Comparison of ENCODE assay signal across 8 mouse cellular contexts in the genomic region with DNA sequence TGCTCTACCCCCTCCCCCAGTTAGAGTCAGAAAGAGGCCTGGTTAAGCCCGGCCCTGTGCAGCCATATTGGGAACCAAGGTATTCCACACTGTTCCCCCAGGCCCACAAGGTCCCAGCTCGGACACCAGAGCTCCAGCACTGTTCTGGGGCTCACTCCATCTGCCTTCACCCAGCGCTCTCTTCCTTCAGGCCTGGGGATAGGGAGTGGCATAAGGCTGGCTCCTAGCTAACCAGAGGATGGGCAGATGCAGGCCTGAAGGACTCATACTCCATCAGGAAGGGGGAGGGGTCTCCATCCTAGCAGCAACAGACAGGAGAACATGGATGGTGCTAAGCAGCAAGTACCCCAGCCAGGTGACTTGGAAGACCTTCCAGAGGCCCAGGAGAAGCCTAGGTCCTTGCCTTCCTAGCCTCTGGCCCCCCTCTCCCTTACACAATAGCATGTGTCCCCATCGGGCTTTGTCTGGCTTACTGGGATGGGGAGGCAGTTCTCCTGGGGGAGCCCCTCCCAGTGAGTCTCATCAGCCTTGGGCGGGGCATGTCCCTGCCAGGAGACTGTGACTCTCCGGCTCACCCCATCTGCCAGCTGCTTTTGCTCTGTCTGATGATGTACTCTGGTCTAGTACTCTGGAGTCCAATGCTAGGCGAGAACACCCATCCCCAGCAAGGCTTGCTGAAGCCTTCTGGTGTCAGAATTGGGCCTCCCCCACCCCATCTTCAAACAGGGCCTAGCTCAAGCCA. TPM values are rescaled to one million over a fixed set of nuclear protein-coding genes. Genes with fewer than 3 reads are reported as not detected.
DNase-seq lines count a peak whose midpoint lies in the region; ATAC-seq and TF ChIP-seq lines count a peak whose summit lies in the region.

No protein-coding gene starts in this region.

- no peaks in the 10 kb centered on the region for H3K4me1 ChIP-seq in heart, adult 2 months (ENCODE audit: control insufficient read depth, insufficient read depth, low read length)
- H3K4me1 ChIP-seq in hindbrain, embryonic 16.5 days (ENCODE audit: control insufficient read depth, insufficient read depth, low read depth, low read length) = peaks cover 31% of the 10 kb centered on the region
- H3K4me1 ChIP-seq in neural tube, embryonic 12.5 days = peaks cover 38% of the 10 kb centered on the region

- peak; percentile 30 to 33 for DNase-seq in heart, adult 2 months
- no peak for DNase-seq in heart, postnatal 36 days
- peak; percentile 20 for DNase-seq in urinary bladder, adult 2 months (ENCODE audit: low spot score)
- no peak for DNase-seq in urinary bladder, postnatal 25 days (ENCODE audit: low spot score)
- no peak for DNase-seq in thymus, postnatal 14 days
- no peak for DNase-seq in thymus, postnatal 0 days (ENCODE audit: low spot score)

- peaks cover 2% of the 10 kb centered on the region; the same call in 1 of the 2 replicates for H3K27me3 ChIP-seq in heart, adult 2 months (ENCODE audit: control insufficient read depth, insufficient read depth, low read length)
- peaks cover 22% of the 10 kb centered on the region for H3K27me3 ChIP-seq in hindbrain, embryonic 16.5 days (replicated peaks; ENCODE audit: control insufficient read depth, insufficient read depth, low read length)
- peaks cover 42% of the 10 kb centered on the region for H3K27me3 ChIP-seq in neural tube, embryonic 12.5 days (replicated peaks)

- no peaks in the 10 kb centered on the region for H3K79me2 ChIP-seq in heart, adult 2 months (replicated peaks; ENCODE audit: control insufficient read depth, insufficient read depth, low read length)

- no peak overlapping the region for H3K27ac ChIP-seq in heart, adult 2 months
- H3K27ac ChIP-seq in hindbrain, embryonic 16.5 days (ENCODE audit: low read depth, low read length) = no peak overlapping the region
- H3K27ac ChIP-seq in neural tube, embryonic 12.5 days = no peak overlapping the region

- peak overlapping the region; percentile 9; the same call in 1 of the 2 replicates for H3K9ac ChIP-seq in heart, adult 2 months (ENCODE audit: low read depth, low read length)
- H3K9ac ChIP-seq in hindbrain, embryonic 16.5 days (ENCODE audit: low read depth, low read length) = peak overlapping the region; percentile 96
- H3K9ac ChIP-seq in neural tube, embryonic 12.5 days = peak overlapping the region; percentile 90

- TF ChIP-seq POLR2A in heart, adult 2 months (IDR thresholded peaks at IDR 0.05; ENCODE audit: insufficient read depth, low read depth, low read length) = no peak

- TF ChIP-seq EP300 in heart, adult 2 months (IDR thresholded peaks at IDR 0.05; ENCODE audit: insufficient read depth, low read depth, low read length) = no peak

- peak overlapping the region; percentile 66; the same call in 1 of the 2 replicates for H3K4me3 ChIP-seq in heart, adult 2 months
- peak overlapping the region; percentile 83 for H3K4me3 ChIP-seq in hindbrain, embryonic 16.5 days (ENCODE audit: low read length)
- H3K4me3 ChIP-seq in neural tube, embryonic 12.5 days = peak overlapping the region; percentile 84

- no peak for ATAC-seq in hindbrain, embryonic 16.5 days
- 0 out of 2 replicates have a peak, but pooled peaks have one; percentile 1 for ATAC-seq in neural tube, embryonic 12.5 days (ENCODE audit: low FRiP score, low read depth)

- TF ChIP-seq CTCF in heart, adult 2 months (IDR thresholded peaks at IDR 0.05) = no peak

- intact Hi-C loops in heart, adult 2 months (cut with DNase I) = loop anchor here (5.0 kb wide), 3 partner anchors 169 to 229 kb away; a partner anchor contains a TSS
- intact Hi-C loops in heart, postnatal 36 days (cut with DNase I) = loop anchor here (2.0 to 5.0 kb wide), 3 partner anchors 50 to 229 kb away; no protein-coding TSS in a partner anchor

- H3K36me3 ChIP-seq in heart, adult 2 months (ENCODE audit: control insufficient read depth, insufficient read depth, low read length) = no peaks in the 10 kb centered on the region
- peaks cover 20% of the 10 kb centered on the region for H3K36me3 ChIP-seq in hindbrain, embryonic 16.5 days (ENCODE audit: control insufficient read depth, insufficient read depth, low read length)
- H3K36me3 ChIP-seq in neural tube, embryonic 12.5 days = peaks cover 19% of the 10 kb centered on the region

- peaks cover 2% of the 10 kb centered on the region; the same call in 1 of the 2 replicates for H3K9me3 ChIP-seq in hindbrain, embryonic 16.5 days (ENCODE audit: control insufficient read depth, low read length)
- H3K9me3 ChIP-seq in neural tube, embryonic 12.5 days = no peaks in the 10 kb centered on the region

- peak overlapping the region; percentile 88 for H3K4me2 ChIP-seq in hindbrain, embryonic 16.5 days (ENCODE audit: low read length)
- H3K4me2 ChIP-seq in neural tube, embryonic 12.5 days (replicated peaks) = peak overlapping the region; percentile 93

- 76% methylated on average over 7 of the region's 7 CpGs for WGBS in heart, adult 2 months
- 44% methylated on average over 7 of the region's 7 CpGs for whole genome bisulfite sequencing in hindbrain, embryonic 16.5 days
- 51% methylated on average over 7 of the region's 7 CpGs for WGBS in neural tube, embryonic 12.5 days

RNA-seq across cellular contexts. Expression of a gene that starts 1.4 kb away (rescaled TPM):
- total RNA-seq in heart, adult 2 months (2021) = 1 to 10 TPM; 3.2 to 5.6 TPM
- 7.1 and 7.3 TPM in 2 replicates for polyA plus RNA-seq in heart, adult 2 months (2012; rRNA removed)
- total RNA-seq in heart, postnatal 36 days (2021) = 1 to 10 TPM; 3.7 to 3.8 TPM
- polyA plus RNA-seq in urinary bladder, adult 2 months (2012; rRNA removed) = 44.7 and 46.4 TPM in 2 replicates
- polyA plus RNA-seq in hindbrain, embryonic 16.5 days (2015; fragmentation: Nextera tagmentation; extraction: Ambion mirVana) = 230 and 249 TPM in 2 replicates
- 117 and 125 TPM in 2 replicates for polyA plus RNA-seq in neural tube, embryonic 12.5 days (2016; fragmentation: Nextera tagmentation; extraction: Ambion mirVana)
- polyA plus RNA-seq in thymus, postnatal 0 days (2015; fragmentation: Nextera tagmentation; extraction: Ambion mirVana) = 1.7 TPM in 2 replicates

RNA-seq across cellular contexts. Expression of a gene that starts 2.1 kb away (rescaled TPM):
- 1 to 10 TPM; 1.1 TPM for total RNA-seq in heart, adult 2 months (2021)
- 3.1 and 4.9 TPM in 2 replicates for polyA plus RNA-seq in heart, adult 2 months (2012; rRNA removed)
- 1 to 10 TPM in 1 of 2 experiments, under 1 TPM in 1; 0.60 to 1.6 TPM for total RNA-seq in heart, postnatal 36 days (2021)
- polyA plus RNA-seq in urinary bladder, adult 2 months (2012; rRNA removed) = 11.8 and 15.0 TPM in 2 replicates
- 18.7 and 22.6 TPM in 2 replicates for polyA plus RNA-seq in hindbrain, embryonic 16.5 days (2015; fragmentation: Nextera tagmentation; extraction: Ambion mirVana)
- polyA plus RNA-seq in neural tube, embryonic 12.5 days (2016; fragmentation: Nextera tagmentation; extraction: Ambion mirVana) = 11.8 and 12.1 TPM in 2 replicates
- not detected in 2 replicates for polyA plus RNA-seq in thymus, postnatal 0 days (2015; fragmentation: Nextera tagmentation; extraction: Ambion mirVana)

RNA-seq across cellular contexts. Expression of a gene that starts 6.2 kb away (rescaled TPM):
- 1 to 10 TPM in 1 of 2 experiments, under 1 TPM in 1; 0.86 to 3.5 TPM for total RNA-seq in heart, adult 2 months (2021)
- 1.3 and 5.6 TPM in 2 replicates for polyA plus RNA-seq in heart, adult 2 months (2012; rRNA removed)
- total RNA-seq in heart, postnatal 36 days (2021) = 1 to 10 TPM; 1.2 TPM
- 0.55 and 0.59 TPM in 2 replicates for polyA plus RNA-seq in urinary bladder, adult 2 months (2012; rRNA removed)
- 9.6 and 9.7 TPM in 2 replicates for polyA plus RNA-seq in hindbrain, embryonic 16.5 days (2015; fragmentation: Nextera tagmentation; extraction: Ambion mirVana)
- 12.0 and 12.7 TPM in 2 replicates for polyA plus RNA-seq in neural tube, embryonic 12.5 days (2016; fragmentation: Nextera tagmentation; extraction: Ambion mirVana)
- 0.71 and 0.78 TPM in 2 replicates for polyA plus RNA-seq in thymus, postnatal 0 days (2015; fragmentation: Nextera tagmentation; extraction: Ambion mirVana)

RNA-seq across cellular contexts. Expression of a gene that starts 37.9 kb away (rescaled TPM):
- 1 to 10 TPM in 1 of 2 experiments, under 1 TPM in 1; 0.68 to 1.1 TPM for total RNA-seq in heart, adult 2 months (2021)
- polyA plus RNA-seq in heart, adult 2 months (2012; rRNA removed) = 0.91 and 1.3 TPM in 2 replicates
- total RNA-seq in heart, postnatal 36 days (2021) = 1 to 10 TPM in 1 of 2 experiments, under 1 TPM in 1; 0.51 to 2.2 TPM
- polyA plus RNA-seq in urinary bladder, adult 2 months (2012; rRNA removed) = 2.0 and 4.1 TPM in 2 replicates
- 0.89 and 0.90 TPM in 2 replicates for polyA plus RNA-seq in hindbrain, embryonic 16.5 days (2015; fragmentation: Nextera tagmentation; extraction: Ambion mirVana)
- polyA plus RNA-seq in neural tube, embryonic 12.5 days (2016; fragmentation: Nextera tagmentation; extraction: Ambion mirVana) = 5.5 and 7.2 TPM in 2 replicates
- polyA plus RNA-seq in thymus, postnatal 0 days (2015; fragmentation: Nextera tagmentation; extraction: Ambion mirVana) = 0.24 and 0.25 TPM in 2 replicates

Comparison
In these comparisons a context has a peak if more than half of its experiments do, and no peak if none do; other contexts are left out.
1. DNase-seq: peak in heart, adult 2 months (2 of 2) and urinary bladder, adult 2 months (single experiment); none in heart, postnatal 36 days (0 of 2), urinary bladder, postnatal 25 days (single experiment), thymus, postnatal 14 days (single experiment) and thymus, postnatal 0 days (single experiment).
2. H3K9ac ChIP-seq: peak in every context shown above with its lines; median percentile 96 in hindbrain, embryonic 16.5 days; 90 in neural tube, embryonic 12.5 days; 9 in heart, adult 2 months.
3. Peak in every context shown above with its lines, with median percentiles within 50 percentile points of each other: H3K4me3 ChIP-seq.